Mouse (Mus musculus) intestine, embryonic 15.5 days (tissue): Measurements from ENCODE around the gene Plau. TPM values are rescaled to one million over a fixed set of nuclear protein-coding genes. Genes with fewer than 3 reads are reported as not detected.

ENCODE experiments used
- ATAC-seq: fragments of 200-750 bp; cut with Nextera tagmentation; 2 replicates; pipeline ENCODE4 v1.8.0; 2017; ENCODE audit warnings: moderate TSS enrichment, moderate library complexity
- H3K27ac ChIP-seq: fragments of 300-500 bp; sonication (generic); 2 replicates; pipeline ENCODE4 v1.5.1; 2015; ENCODE audit warnings: mild to moderate bottlenecking, inconsistent platforms
- H3K27me3 ChIP-seq: fragments of 300-500 bp; sonication (generic); replicated peaks from 2 replicates; pipeline ENCODE4 v1.6.1; 2015; ENCODE audit warnings: inconsistent platforms
- H3K36me3 ChIP-seq: fragments of 300-500 bp; sonication (generic); 2 replicates; pipeline ENCODE4 v1.6.1; 2015; ENCODE audit warnings: inconsistent platforms
- H3K4me1 ChIP-seq: fragments of 300-500 bp; sonication (generic); replicated peaks from 2 replicates; pipeline ENCODE4 v1.6.1; 2015; ENCODE audit warnings: inconsistent platforms
- H3K4me2 ChIP-seq: fragments of 300-500 bp; sonication (generic); replicated peaks from 2 replicates; pipeline ENCODE4 v1.6.1; 2015; ENCODE audit warnings: mild to moderate bottlenecking, inconsistent platforms
- H3K4me3 ChIP-seq: fragments of 300-500 bp; sonication (generic); replicated peaks from 2 replicates; pipeline ENCODE4 v1.5.1; 2015; ENCODE audit warnings: inconsistent platforms
- H3K9ac ChIP-seq: fragments of 300-500 bp; sonication (generic); 2 replicates; pipeline ENCODE4 v1.6.1; 2015; ENCODE audit warnings: inconsistent platforms
- H3K9me3 ChIP-seq: fragments of 300-500 bp; sonication (generic); 2 replicates; pipeline ENCODE4 v1.6.1; 2016; ENCODE audit warnings: inconsistent platforms
- WGBS: fragments of 180-500 bp; shearing (Covaris S2); methylation state at CpG from one replicate; pipeline ENCODE4 v1.1.7; 2015; 5-methylcytosine and 5-hydroxymethylcytosine counted together
- polyA plus RNA-seq: library from polyadenylated mRNA; unstranded; fragments of >200 nt; fragmentation: Nextera tagmentation; extraction: Ambion mirVana; gene quantifications from 2 replicates; pipeline ENCODE4 v1.2.1, GENCODE M21; 2015

Gene Plau
- polyA plus RNA-seq, 1 experiment from 2014 or later, result 2.5 TPM

- Histone ChIP-seq H3K9ac (no peak overlapping the region), H3K4me1 (peaks cover 7% of the 10 kb centered on the region), H3K27me3 (no peaks in the 10 kb centered on the region), H3K4me3 (no peak overlapping the region), H3K9me3 (no peaks in the 10 kb centered on the region), H3K27ac (no peak overlapping the region), H3K36me3 (no peaks in the 10 kb centered on the region), H3K4me2 (no peak overlapping the region)
- WGBS, result 31% methylated on average over 7 of the region's 7 CpGs
- no peak for ATAC-seq
Measured at GRCm38 (mm10) chr14:20834136-20834535, 2.3 kb upstream of the Plau start.

DNA sequence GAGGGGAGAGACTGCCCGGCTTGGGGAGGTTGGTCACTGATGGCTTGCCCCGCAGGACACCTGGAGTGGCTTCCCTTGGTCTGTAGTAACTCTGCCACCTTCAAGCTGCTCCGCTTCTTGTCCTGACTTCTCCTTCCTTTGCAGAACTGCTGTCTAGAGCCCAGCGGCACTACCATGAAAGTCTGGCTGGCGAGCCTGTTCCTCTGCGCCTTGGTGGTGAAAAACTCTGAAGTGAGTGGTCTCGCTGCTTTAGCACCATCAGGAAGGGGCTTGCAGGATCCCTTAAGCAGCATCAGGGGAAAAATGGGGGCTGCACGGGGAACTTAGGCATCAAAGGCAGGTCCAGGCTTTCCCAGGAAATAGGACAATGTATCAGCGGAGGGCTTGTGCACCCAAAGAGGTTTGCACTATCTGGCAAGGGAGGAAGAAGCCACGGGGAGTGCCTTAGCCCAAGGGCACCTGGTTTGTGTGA, 481 bp downstream of the Plau start:
- no peaks in the 10 kb centered on the region for H3K27me3 ChIP-seq
- H3K9ac ChIP-seq, result peak overlapping the region; percentile 66
- 6% methylated on average over 10 of the region's 10 CpGs for WGBS
- H3K4me2 ChIP-seq, result peak overlapping the region; percentile 99
- peak overlapping the region; percentile 13; the same call in 1 of the 2 replicates for H3K27ac ChIP-seq
- peak overlapping the region; percentile 52 for H3K4me3 ChIP-seq
- H3K9me3 ChIP-seq, result no peaks in the 10 kb centered on the region
- H3K4me1 ChIP-seq, result peaks cover 7% of the 10 kb centered on the region
- peak; percentile 37; the same call in 1 of the 2 replicates for ATAC-seq
- H3K36me3 ChIP-seq, result no peaks in the 10 kb centered on the region

- Histone ChIP-seq H3K27me3 (no peaks in the 10 kb centered on the region), H3K4me2 (0 out of 2 replicates have a peak overlapping the region, but pooled peaks have one; percentile 99), H3K27ac (no peak overlapping the region), H3K36me3 (no peaks in the 10 kb centered on the region), H3K4me3 (no peak overlapping the region), H3K9ac (no peak overlapping the region), H3K4me1 (peaks cover 7% of the 10 kb centered on the region), H3K9me3 (no peaks in the 10 kb centered on the region)
- WGBS, result 69% methylated on average over 7 of the region's 7 CpGs
- ATAC-seq, result no peak
Measured at GRCm38 (mm10) chr14:20837681-20838080, 1.2 kb downstream of the Plau start.

- Histone ChIP-seq H3K27ac (no peak overlapping the region), H3K9me3 (no peaks in the 10 kb centered on the region), H3K27me3 (no peaks in the 10 kb centered on the region), H3K4me2 (no peak overlapping the region), H3K4me3 (no peak overlapping the region), H3K4me1 (peaks cover 6% of the 10 kb centered on the region), H3K9ac (no peak overlapping the region), H3K36me3 (no peaks in the 10 kb centered on the region)
- 87% methylated on average over 2 of the region's 2 CpGs for WGBS
- ATAC-seq, result no peak
Measured at GRCm38 (mm10) chr14:20841526-20841925, 5.1 kb downstream of the Plau start.

GRCm38 (mm10) chr14:20842629-20843028, 6.2 kb downstream of the Plau start:
- Histone ChIP-seq H3K36me3 (no peaks in the 10 kb centered on the region), H3K4me2 (no peak overlapping the region), H3K9ac (no peak overlapping the region), H3K27ac (no peak overlapping the region), H3K27me3 (no peaks in the 10 kb centered on the region), H3K4me1 (no peaks in the 10 kb centered on the region), H3K9me3 (no peaks in the 10 kb centered on the region), H3K4me3 (no peak overlapping the region)
- ATAC-seq, result no peak
- 76% methylated on average over 3 of the region's 3 CpGs for WGBS

DNA sequence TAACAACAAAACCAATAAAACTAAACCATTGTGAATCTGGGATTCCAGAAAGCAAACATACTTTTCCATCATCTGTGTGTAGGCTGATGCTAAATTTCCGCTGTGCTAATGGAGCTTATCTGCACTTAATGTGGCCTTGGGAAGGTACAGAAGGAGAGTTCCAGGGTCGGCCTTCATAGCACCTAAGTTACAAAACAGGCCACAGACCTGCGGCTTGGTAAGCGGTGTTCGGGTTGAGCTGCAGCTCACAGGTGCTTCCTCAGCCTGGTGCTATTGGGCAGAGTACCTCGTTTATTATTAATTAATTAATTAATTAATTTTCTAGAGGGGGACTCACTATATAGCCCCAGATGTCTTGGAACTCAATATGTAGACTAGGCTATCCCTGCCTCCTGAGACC, 7.7 kb downstream of the Plau start:
- H3K9me3 ChIP-seq, result no peaks in the 10 kb centered on the region
- WGBS, result 83% methylated on average over 6 of the region's 6 CpGs
- ATAC-seq, result no peak
- H3K27me3 ChIP-seq, result no peaks in the 10 kb centered on the region
- no peak overlapping the region for H3K4me2 ChIP-seq
- no peak overlapping the region for H3K4me3 ChIP-seq
- no peaks in the 10 kb centered on the region for H3K4me1 ChIP-seq
- no peak overlapping the region for H3K27ac ChIP-seq
- H3K36me3 ChIP-seq, result no peaks in the 10 kb centered on the region
- H3K9ac ChIP-seq, result no peak overlapping the region

GRCm38 (mm10) chr14:20844671-20845576, 8.5 kb downstream of the Plau start:
- no peak overlapping the region for H3K4me3 ChIP-seq
- H3K27me3 ChIP-seq, result no peaks in the 10 kb centered on the region
- no peak overlapping the region for H3K4me2 ChIP-seq
- no peaks in the 10 kb centered on the region for H3K36me3 ChIP-seq
- no peak for ATAC-seq
- H3K27ac ChIP-seq, result no peak overlapping the region
- no peaks in the 10 kb centered on the region for H3K9me3 ChIP-seq
- no peak overlapping the region for H3K9ac ChIP-seq
- 91% methylated on average over 10 of the region's 10 CpGs for WGBS
- H3K4me1 ChIP-seq, result no peaks in the 10 kb centered on the region

DNA sequence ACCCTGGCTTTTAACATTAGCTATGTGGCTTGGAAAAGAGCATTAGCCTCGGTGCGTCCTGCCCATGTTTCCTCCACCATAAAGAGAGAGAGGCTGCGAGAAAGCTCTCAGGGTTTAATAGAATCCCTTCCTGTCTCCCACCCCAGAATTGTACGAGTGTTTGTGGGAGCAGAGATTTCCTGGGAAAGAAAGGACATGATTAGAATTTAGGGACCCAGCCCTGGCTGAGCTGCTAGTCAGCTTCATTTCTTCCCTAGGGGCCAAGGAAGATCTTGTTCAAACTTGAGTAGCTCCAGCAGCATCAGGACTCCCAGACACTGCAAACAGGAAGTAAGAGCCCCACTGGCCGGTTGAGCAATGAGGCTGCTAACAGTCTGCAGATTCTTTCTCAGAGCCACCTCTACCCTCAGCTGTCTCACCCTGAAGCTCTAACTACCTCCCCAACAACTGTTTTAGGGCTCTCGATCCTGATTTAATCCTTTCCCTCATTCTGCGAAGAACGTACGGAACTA, 9.2 kb downstream of the Plau start:
- WGBS, result 58% methylated on average over 9 of the region's 9 CpGs
- no peaks in the 10 kb centered on the region for H3K4me1 ChIP-seq
- H3K9me3 ChIP-seq, result no peaks in the 10 kb centered on the region
- no peak for ATAC-seq
- H3K27ac ChIP-seq, result 0 out of 2 replicates have a peak overlapping the region, but pooled peaks have one; percentile 1
- H3K36me3 ChIP-seq, result no peaks in the 10 kb centered on the region
- no peak overlapping the region for H3K4me3 ChIP-seq
- H3K4me2 ChIP-seq, result no peak overlapping the region
- no peaks in the 10 kb centered on the region for H3K27me3 ChIP-seq
- H3K9ac ChIP-seq, result no peak overlapping the region

DNA sequence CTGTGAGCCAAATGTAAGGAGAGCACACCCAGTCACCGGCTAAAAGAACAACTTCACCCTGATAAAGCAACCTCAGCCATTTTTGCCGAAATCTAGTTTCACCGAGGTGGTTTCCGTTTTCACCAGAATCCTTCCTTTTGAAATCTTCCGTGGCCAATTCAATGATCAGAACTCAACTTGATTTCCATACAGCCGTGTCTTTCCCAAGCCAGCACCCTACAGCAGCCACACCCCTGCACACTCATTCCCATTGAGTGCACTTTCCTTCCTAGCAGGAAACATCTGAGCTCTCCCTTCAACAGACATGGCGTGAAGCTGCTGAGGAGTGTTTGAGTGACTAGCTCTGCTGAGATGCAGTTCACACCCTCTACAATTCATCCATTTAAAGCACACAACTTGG, 9.8 kb downstream of the Plau start:
- no peaks in the 10 kb centered on the region for H3K4me1 ChIP-seq
- 76% methylated on average over 7 of the region's 7 CpGs for WGBS
- ATAC-seq, result no peak
- no peak overlapping the region for H3K9ac ChIP-seq
- H3K36me3 ChIP-seq, result no peaks in the 10 kb centered on the region
- H3K9me3 ChIP-seq, result no peaks in the 10 kb centered on the region
- H3K27me3 ChIP-seq, result no peaks in the 10 kb centered on the region
- H3K4me2 ChIP-seq, result no peak overlapping the region
- H3K27ac ChIP-seq, result 0 out of 2 replicates have a peak overlapping the region, but pooled peaks have one; percentile 1
- no peak overlapping the region for H3K4me3 ChIP-seq

DNA sequence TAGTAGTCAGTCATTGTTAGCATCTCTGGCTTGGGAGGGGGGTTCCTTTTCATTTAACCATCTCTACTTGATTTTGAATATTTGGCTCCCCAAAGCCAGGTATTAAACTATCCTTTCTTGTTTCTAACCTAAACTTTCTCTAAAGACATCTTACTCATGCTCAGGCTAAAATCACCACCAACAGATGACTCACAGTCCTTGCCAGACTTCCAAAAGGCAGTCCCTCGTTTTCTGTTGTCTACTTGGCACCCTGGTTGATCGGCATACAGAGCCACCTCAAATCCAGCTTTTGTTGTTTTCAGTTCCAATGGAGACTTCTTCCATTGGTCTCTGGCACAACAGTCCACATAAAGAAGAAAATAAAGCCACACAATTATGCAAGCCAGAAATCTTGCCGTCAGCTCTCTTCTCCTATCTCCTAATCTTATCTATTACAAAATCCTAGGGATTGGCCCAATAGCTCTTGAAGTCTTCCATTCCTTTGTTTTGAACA, 11.2 kb downstream of the Plau start:
- no peak overlapping the region for H3K4me2 ChIP-seq
- no peaks in the 10 kb centered on the region for H3K27me3 ChIP-seq
- H3K4me3 ChIP-seq, result no peak overlapping the region
- H3K27ac ChIP-seq, result no peak overlapping the region
- 83% methylated on average over 3 of the region's 3 CpGs for WGBS
- no peaks in the 10 kb centered on the region for H3K9me3 ChIP-seq
- no peak for ATAC-seq
- H3K9ac ChIP-seq, result no peak overlapping the region
- H3K4me1 ChIP-seq, result no peaks in the 10 kb centered on the region
- H3K36me3 ChIP-seq, result no peaks in the 10 kb centered on the region

- Histone ChIP-seq H3K27ac (no peak overlapping the region), H3K4me1 (no peaks in the 10 kb centered on the region), H3K27me3 (no peaks in the 10 kb centered on the region), H3K9ac (no peak overlapping the region), H3K4me2 (no peak overlapping the region), H3K9me3 (no peaks in the 10 kb centered on the region), H3K36me3 (no peaks in the 10 kb centered on the region), H3K4me3 (no peak overlapping the region)
- ATAC-seq, result no peak
- WGBS, result 73% methylated on average over 4 of the region's 4 CpGs
Measured at GRCm38 (mm10) chr14:20849753-20850152, 13.3 kb downstream of the Plau start.

DNA sequence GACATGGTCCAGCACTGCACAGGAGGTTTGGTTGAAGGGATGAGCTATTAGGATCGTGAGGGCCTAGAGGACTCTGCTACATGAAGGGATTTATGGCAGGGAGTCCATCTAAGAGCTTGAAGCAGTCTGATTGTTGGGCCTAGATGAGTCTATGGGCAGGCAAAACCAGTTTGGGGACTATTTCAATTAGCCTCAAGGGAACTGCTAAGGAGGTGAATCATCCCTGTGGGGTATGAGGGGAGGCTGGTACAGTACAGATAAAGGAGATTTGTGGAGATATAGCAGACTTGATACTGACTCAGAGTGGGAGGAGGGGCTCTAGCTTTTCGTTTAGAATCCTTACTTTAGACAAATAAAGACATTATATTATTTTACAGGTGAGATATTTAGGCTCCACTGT, 14.0 kb downstream of the Plau start:
- Histone ChIP-seq H3K36me3 (no peaks in the 10 kb centered on the region), H3K4me3 (no peak overlapping the region), H3K4me1 (no peaks in the 10 kb centered on the region), H3K27me3 (no peaks in the 10 kb centered on the region), H3K4me2 (no peak overlapping the region), H3K9me3 (no peaks in the 10 kb centered on the region), H3K9ac (no peak overlapping the region), H3K27ac (no peak overlapping the region)
- ATAC-seq, result no peak
- WGBS, result 58% methylated on average over 2 of the region's 2 CpGs
